Mouse (Mus musculus): ENCODE measurements around the gene Trmu. TPM values are rescaled to one million over a fixed set of nuclear protein-coding genes. Genes with fewer than 3 reads are reported as not detected.
"Not testable (repeated sequence)": the region's sequence is repeated elsewhere in the genome, so short reads cannot be mapped to it uniquely, and the experiment has no call there.

Gene Trmu
- polyA plus RNA-seq, 1 experiment = 57.4 TPM

DNA sequence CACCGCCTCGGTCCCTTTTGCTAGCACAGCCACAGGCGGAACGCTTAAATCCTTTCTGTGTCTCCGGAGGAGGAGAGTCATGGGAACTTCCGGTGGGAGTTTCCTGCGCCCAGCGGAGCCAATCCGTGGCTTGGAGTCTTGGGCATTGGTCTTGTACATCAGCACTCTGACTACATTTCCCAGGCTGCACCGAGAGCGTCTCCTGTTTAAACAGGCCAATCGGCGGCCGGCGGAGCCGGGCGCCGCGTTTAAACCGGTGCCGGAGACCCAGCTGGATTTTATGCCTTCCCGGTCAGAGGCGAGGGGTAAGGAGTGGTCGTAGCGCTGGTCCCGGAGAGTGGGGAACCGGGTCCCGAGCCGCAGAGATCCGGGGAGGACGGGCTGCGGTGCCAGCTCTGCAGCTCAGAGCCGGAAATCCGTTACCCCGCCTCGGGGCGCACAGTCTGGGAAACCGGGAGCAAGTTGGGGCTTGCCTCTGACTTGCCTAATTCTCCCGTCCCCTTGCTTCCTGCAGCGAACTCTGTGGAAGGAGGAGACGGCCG lies 19.6 kb upstream of the Trmu start, which contains the start of gene Gtse1:
Gene Gtse1 (plus strand): TSS at position 256 of the 542 bp plus-strand sequence.
- peak; percentile 99 for DNase-seq (ENCODE audit: low read depth)

DNA sequence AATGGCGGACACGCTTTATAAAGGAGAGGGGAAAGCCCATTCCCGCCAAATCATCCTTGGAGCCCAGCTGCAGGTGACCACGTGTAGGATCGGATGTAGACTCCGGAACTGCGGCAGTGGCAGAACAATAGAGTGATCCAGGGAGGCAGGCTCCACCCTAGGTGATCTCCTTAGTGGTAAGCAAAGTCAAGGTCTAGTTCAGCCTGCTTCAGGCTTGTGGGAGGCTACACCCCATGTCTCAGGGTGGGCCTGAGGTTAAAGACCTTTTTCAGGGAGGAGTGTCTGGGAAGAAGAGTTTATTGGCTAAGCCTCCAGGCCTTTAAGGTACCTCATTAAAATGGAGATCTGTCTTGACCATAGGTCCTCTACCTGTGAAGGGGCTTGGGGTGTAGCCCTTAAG lies 13.2 kb upstream of the Trmu start:
- not testable (repeated sequence) for DNase-seq (ENCODE audit: low read depth)

More for the DNA sequence above, 19.6 kb upstream of the Trmu start, which contains the start of gene Gtse1:
- TF ChIP-seq POLR2A (IDR thresholded peaks at IDR 0.05; ENCODE audit: borderline replicate concordance, extremely low read depth, insufficient read depth, insufficient read length, poor library complexity, severe bottlenecking) (peak; percentile 62; the same call in 1 of the 2 replicates), CTCF (IDR thresholded peaks at IDR 0.05; ENCODE audit: borderline replicate concordance, extremely low read depth, insufficient read depth, insufficient read length) (no peak)

DNA sequence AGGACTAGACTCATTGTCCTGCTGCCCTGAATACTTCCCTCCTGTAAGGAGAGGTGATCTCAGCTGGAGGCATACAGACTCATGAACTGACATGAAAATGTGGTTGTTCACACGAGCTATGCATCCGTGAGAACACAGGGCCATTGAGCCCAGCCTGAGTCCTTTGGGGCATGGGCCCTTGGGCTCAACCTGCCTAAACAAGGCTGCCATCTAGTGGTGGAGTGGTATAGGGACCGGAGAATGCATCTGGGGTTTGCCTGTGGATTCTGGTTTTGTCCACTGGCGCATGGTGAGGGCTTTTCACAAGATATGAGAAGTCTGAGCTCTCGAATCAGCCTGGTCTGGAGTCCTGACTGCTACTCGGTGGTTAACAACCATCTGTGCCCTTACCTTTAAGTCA lies 11.4 kb upstream of the Trmu start:
- DNase-seq (ENCODE audit: low read depth) = peak; percentile 73
- no peak for TF ChIP-seq POLR2A (IDR thresholded peaks at IDR 0.05; ENCODE audit: borderline replicate concordance, extremely low read depth, insufficient read depth, insufficient read length, poor library complexity, severe bottlenecking)
- peak; percentile 84 for TF ChIP-seq CTCF (IDR thresholded peaks at IDR 0.05; ENCODE audit: borderline replicate concordance, extremely low read depth, insufficient read depth, insufficient read length)

DNA sequence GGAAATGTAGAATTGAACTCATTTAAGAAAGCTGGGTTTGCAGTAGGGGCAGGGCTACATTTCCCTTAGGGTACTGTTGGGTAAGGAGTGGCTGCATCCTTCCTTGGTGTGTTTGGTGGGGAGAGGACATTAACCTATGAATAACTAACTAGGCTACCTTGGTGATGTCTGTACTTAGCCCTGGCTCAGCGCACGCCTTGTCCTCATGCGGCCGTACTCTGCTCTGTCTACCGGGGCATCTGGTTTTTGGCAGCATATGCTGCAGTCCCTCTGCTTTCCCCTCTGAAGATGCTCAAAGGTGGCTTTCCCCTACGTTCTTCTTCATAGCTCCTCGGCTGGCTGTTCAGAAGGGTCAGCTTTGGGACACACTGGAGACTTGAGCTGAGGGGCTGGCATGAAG lies 1.8 kb upstream of the Trmu start:
- DNase-seq (ENCODE audit: low read depth) = no peak
- TF ChIP-seq POLR2A (IDR thresholded peaks at IDR 0.05; ENCODE audit: borderline replicate concordance, extremely low read depth, insufficient read depth, insufficient read length, poor library complexity, severe bottlenecking) = no peak
- no peak for TF ChIP-seq CTCF (IDR thresholded peaks at IDR 0.05; ENCODE audit: borderline replicate concordance, extremely low read depth, insufficient read depth, insufficient read length)

DNA sequence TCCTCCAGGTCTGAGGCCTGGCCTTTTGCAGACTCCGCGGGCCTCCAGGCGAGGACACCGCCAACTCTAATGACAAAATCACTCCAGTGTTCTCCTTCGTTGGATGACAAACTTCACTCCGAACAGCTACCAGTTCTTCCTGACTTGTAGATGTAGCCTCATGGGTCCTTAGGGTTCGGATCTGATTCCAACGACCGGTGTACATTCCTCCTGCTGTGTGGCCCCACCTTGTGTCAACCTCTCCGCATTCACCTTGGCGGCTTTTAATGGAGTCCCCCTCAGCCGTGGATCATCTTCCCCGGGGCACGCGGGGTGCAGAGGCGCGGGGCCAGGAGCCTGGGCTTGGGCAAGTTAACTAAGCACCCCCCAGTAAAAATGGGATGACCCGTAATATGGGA lies 385 bp downstream of the Trmu start:
- no peak for DNase-seq (ENCODE audit: low read depth)
- TF ChIP-seq POLR2A (IDR thresholded peaks at IDR 0.05; ENCODE audit: borderline replicate concordance, extremely low read depth, insufficient read depth, insufficient read length, poor library complexity, severe bottlenecking) (no peak), CTCF (IDR thresholded peaks at IDR 0.05; ENCODE audit: borderline replicate concordance, extremely low read depth, insufficient read depth, insufficient read length) (no peak)

DNA sequence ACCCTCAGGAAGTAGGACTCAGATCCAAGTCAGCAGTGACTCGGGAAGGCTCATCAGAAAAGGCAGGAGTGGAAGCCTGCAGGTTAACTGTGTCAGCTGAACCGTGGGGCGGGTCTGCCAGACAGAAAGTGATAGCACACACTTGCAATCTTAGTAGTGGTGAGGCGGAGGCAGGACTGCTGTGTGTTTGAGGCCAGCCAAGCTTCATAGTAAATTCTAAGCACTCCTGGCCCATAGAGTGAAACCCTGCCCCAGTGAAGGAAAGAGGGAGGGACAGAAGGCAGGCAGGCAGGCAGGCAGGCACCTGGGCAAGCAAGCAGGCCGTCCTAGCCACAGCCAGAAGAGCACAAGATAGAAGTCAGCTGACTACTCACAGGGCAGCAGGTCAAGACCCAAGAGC lies 6.5 kb downstream of the Trmu start:
- no peak for DNase-seq (ENCODE audit: low read depth)
- TF ChIP-seq POLR2A (IDR thresholded peaks at IDR 0.05; ENCODE audit: borderline replicate concordance, extremely low read depth, insufficient read depth, insufficient read length, poor library complexity, severe bottlenecking) (no peak), CTCF (IDR thresholded peaks at IDR 0.05; ENCODE audit: borderline replicate concordance, extremely low read depth, insufficient read depth, insufficient read length) (no peak)

DNA sequence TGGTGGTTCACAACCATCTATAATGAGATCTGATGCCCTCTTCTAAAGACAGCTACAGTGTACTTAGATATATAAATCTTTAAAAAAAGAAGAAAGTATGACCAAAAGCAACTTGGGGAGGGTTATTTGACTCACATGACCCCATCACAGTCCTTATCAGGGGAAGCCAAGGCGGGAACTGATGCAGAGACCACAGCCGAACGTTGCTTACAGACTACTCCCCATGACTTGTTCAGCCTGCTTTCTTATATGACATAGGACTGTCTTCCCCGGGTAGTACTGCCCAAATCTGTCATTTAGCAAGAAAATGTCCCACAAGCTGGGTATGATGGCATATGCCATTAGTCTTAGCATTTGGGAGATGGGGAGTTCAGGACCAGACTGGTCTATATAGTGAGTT lies 10.1 kb downstream of the Trmu start:
- no peak for TF ChIP-seq CTCF (IDR thresholded peaks at IDR 0.05; ENCODE audit: borderline replicate concordance, extremely low read depth, insufficient read depth, insufficient read length)
- TF ChIP-seq POLR2A (IDR thresholded peaks at IDR 0.05; ENCODE audit: borderline replicate concordance, extremely low read depth, insufficient read depth, insufficient read length, poor library complexity, severe bottlenecking) = no peak
- no peak for DNase-seq (ENCODE audit: low read depth)

DNA sequence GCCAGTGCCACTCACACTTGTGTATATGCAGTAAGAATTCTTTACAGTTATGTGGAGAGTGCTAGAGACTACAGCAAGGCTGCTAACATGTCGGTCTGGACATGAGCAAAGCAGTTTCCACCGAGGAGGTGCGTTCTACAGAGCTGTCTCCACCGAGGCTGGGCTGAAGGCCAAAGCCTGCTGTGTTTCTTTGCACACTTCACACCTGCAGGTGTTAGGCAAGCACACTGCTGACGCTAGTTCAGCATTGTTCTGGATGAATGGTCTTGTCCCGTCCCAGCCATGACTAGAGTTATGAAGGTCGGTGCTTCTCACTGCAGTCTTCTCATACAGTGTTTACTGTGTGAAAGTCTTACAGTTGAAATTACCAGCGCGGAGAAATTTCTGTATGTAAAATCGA lies 12.9 kb downstream of the Trmu start:
- TF ChIP-seq POLR2A (IDR thresholded peaks at IDR 0.05; ENCODE audit: borderline replicate concordance, extremely low read depth, insufficient read depth, insufficient read length, poor library complexity, severe bottlenecking) (no peak), CTCF (IDR thresholded peaks at IDR 0.05; ENCODE audit: borderline replicate concordance, extremely low read depth, insufficient read depth, insufficient read length) (no peak)
- peak; percentile 74 for DNase-seq (ENCODE audit: low read depth)

DNA sequence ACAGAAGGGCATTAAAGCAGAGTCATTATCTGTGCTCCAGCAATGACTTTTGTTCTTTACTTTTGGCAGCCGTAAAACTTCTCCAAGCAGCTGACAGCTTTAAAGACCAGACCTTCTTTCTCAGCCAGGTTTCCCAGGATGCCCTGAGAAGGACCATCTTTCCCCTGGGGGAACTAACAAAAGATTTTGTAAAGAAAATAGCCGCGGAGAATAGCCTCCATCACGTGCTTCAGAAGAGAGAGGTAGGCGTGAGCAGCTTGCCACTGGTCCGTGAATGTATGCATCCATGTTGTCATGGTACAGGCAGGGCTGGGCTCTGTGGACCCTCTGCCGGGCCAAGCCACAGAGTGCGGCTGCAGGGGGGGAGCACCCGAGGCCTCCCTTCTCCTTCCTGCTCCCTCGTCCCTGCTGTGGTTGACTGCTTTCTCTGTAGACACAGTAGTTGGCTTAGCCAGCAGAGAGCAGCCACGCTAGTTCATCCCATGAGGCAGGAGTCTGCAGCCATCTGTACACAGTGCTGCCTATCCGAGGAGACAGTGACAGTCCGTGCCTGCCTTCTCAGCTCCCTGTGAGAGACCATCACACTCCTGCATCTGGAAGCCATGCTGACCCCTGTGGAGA lies 13.5 kb downstream of the Trmu start:
- peak; percentile 68 for DNase-seq (ENCODE audit: low read depth)
- TF ChIP-seq POLR2A (IDR thresholded peaks at IDR 0.05; ENCODE audit: borderline replicate concordance, extremely low read depth, insufficient read depth, insufficient read length, poor library complexity, severe bottlenecking) (no peak), CTCF (IDR thresholded peaks at IDR 0.05; ENCODE audit: borderline replicate concordance, extremely low read depth, insufficient read depth, insufficient read length) (no peak)

DNA sequence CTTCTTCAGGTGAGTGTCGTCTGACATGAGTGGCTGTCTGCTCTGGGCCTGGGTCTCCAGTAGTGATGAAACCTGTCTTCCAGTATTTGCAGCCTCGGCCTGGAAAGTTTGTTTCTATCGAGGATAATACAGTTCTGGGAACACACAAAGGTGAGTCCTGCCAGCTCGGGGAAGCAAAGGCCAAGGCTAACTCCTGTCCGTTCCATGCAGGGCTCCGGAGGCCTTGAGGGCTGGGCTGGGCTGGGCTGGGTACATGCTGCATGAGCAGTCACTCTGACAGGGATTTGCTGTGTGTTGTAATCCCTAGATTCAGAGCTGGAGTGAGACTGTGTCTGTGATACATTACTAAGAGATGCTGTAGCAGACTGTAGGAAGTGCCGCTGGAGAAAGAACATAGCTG lies 14.8 kb downstream of the Trmu start:
- no peak for DNase-seq (ENCODE audit: low read depth)
- TF ChIP-seq CTCF (IDR thresholded peaks at IDR 0.05; ENCODE audit: borderline replicate concordance, extremely low read depth, insufficient read depth, insufficient read length) (no peak), POLR2A (IDR thresholded peaks at IDR 0.05; ENCODE audit: borderline replicate concordance, extremely low read depth, insufficient read depth, insufficient read length, poor library complexity, severe bottlenecking) (no peak)

DNA sequence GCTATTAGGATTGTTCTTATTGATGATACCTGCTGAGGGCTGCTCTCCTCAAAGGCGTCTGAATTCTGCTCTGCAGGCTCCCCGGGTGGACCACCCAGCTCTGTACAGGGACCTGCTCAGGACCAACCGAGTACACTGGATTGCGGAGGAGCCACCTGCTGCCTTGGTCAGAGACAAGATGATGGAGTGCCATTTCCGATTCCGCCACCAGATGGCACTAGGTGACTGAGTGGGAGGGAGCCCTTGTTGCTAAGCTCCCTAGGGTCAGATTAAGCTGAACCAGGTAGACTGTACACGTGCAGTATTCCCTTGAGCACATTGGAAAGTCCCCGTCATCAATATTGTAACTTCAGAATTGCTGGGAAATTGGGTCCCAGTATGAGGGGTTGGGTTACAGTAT lies 17.2 kb downstream of the Trmu start:
- DNase-seq (ENCODE audit: low read depth) = peak; percentile 87
- TF ChIP-seq CTCF (IDR thresholded peaks at IDR 0.05; ENCODE audit: borderline replicate concordance, extremely low read depth, insufficient read depth, insufficient read length) (peak; percentile 96), POLR2A (IDR thresholded peaks at IDR 0.05; ENCODE audit: borderline replicate concordance, extremely low read depth, insufficient read depth, insufficient read length, poor library complexity, severe bottlenecking) (no peak)

DNA sequence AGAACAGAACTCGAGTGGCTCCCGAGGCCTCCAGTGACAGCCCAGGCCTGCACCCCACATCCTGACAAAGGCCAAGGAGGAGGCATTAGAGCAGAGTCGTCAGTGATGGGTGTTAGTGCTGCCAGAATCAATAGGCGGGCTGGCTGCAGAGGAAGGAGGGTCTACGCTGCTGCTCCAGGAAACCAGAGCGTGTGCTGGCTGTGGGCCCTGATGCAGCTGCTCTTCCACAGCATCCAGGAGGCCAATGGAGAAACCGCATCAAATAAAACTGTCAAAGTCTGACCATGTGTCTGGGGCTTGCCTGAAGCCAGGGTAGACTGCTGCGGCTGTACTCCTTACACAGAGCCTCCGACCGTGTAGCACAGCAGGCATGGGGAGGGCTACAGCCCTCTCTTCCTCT lies 18.0 kb downstream of the Trmu start:
- DNase-seq (ENCODE audit: low read depth) = no peak
- TF ChIP-seq POLR2A (IDR thresholded peaks at IDR 0.05; ENCODE audit: borderline replicate concordance, extremely low read depth, insufficient read depth, insufficient read length, poor library complexity, severe bottlenecking) (no peak), CTCF (IDR thresholded peaks at IDR 0.05; ENCODE audit: borderline replicate concordance, extremely low read depth, insufficient read depth, insufficient read length) (no peak)

Data from brain, embryonic 14.5 days (tissue).